ENCODE assay signal across 24 mouse cellular contexts in the genomic region with DNA sequence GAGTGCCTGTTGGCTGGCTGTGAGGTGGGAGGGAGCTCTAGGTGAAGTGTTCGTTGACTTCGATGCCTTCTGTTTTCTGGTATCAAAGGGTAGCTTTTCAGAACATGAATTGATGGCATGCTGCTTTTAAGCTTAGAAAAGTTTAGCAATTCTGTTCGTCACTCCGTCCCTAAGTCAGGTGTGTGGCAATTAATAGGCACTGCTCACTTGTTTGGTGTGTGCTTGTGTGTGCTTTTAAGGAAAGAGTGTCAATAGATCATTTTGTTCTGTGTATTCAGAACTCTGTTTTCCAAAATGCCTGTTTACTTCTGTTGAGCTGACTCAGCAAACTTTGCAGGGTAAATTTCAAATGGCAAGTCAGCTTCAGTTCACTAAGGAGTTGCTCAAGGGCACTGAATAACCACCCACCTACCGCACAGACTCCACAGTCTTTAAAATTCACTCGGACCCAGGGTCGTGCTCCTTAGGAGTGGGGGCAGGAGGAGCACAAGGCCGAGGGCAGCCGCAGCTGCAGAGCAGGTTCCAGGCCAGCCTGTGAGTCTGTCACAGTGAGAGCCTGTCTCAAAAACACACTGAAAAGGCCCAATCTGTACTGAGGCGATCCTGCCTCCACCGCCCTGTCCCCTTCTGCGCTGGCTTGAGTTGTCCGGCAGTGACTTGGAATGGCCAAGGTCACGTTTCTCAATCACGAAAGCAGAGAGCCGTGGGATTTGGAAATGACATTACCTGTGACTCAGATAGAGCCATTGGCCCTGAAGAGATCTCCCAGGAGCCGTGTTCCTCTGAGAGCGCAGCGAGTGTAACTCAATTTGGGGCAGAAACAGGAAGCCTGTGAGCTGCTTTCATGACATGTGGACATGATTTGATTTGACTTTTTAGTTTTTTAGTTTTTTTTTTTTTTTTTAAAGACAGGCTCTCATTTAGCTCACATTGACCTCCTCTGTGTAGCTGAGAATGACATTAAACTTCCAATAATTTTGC. TPM values are rescaled to one million over a fixed set of nuclear protein-coding genes. Genes with fewer than 3 reads are reported as not detected.
DNase-seq lines count a peak whose midpoint lies in the region; ATAC-seq lines count a peak whose summit lies in the region.
"Had no signal": no experiment of that assay in that cellular context is flagged by ENCODE, and none has a peak within 500 bp of the region (broad histone marks: within the 10 kb centered on the region; RNA-seq: fewer than 3 reads in every experiment).

No protein-coding gene starts in this region.

- no peak overlapping the region for H3K4me3 ChIP-seq in embryonic facial prominence, embryonic 13.5 days
- H3K4me3 ChIP-seq in embryonic facial prominence, embryonic 10.5 days = no peak overlapping the region
- peak overlapping the region; percentile 33 for H3K4me3 ChIP-seq in megakaryocyte, embryonic 14.5 days (replicated peaks)
- no peak overlapping the region for H3K4me3 ChIP-seq in liver, embryonic 13.5 days (replicated peaks)
- H3K4me3 ChIP-seq: forebrain, embryonic 12.5 days; gastrocnemius, adult 2 months; heart, embryonic 13.5 days; hindbrain, embryonic 15.5 days; limb, embryonic 13.5 days; myocyte; neural tube, embryonic 15.5 days had no signal

- no peak for ATAC-seq in embryonic facial prominence, embryonic 13.5 days (ENCODE audit: insufficient number of reproducible peaks, insufficient read depth, low FRiP score, low TSS enrichment, low read depth)
- no peak for ATAC-seq in megakaryocyte, adult 5-6 weeks (ENCODE audit: poor library complexity, severe bottlenecking)
- ATAC-seq in liver, embryonic 13.5 days (ENCODE audit: low read depth) = no peak
- ATAC-seq: activated CD4-positive, CD25-positive, alpha-beta regulatory T cell, adult 4 months had no signal

- H3K9me3 ChIP-seq in embryonic facial prominence, embryonic 13.5 days = no peaks in the 10 kb centered on the region
- no peaks in the 10 kb centered on the region for H3K9me3 ChIP-seq in embryonic facial prominence, embryonic 10.5 days
- H3K9me3 ChIP-seq in megakaryocyte, embryonic 14.5 days = no peaks in the 10 kb centered on the region
- no peaks in the 10 kb centered on the region for H3K9me3 ChIP-seq in liver, embryonic 13.5 days (replicated peaks)
- H3K9me3 ChIP-seq: forebrain, embryonic 12.5 days; heart, embryonic 13.5 days; hindbrain, embryonic 15.5 days; limb, embryonic 13.5 days; neural tube, embryonic 15.5 days had no signal

- H3K27ac ChIP-seq in embryonic facial prominence, embryonic 13.5 days = peak overlapping the region; percentile 48; the same call in 1 of the 2 replicates
- H3K27ac ChIP-seq in embryonic facial prominence, embryonic 10.5 days (replicated peaks) = no peak overlapping the region
- H3K27ac ChIP-seq in liver, embryonic 13.5 days = 0 out of 2 replicates have a peak overlapping the region, but pooled peaks have one; percentile 15
- H3K27ac ChIP-seq: forebrain, embryonic 12.5 days; gastrocnemius, adult 2 months; heart, embryonic 13.5 days; hindbrain, embryonic 15.5 days; kidney, postnatal 0 days; limb, embryonic 13.5 days; neural tube, embryonic 15.5 days had no signal

- peak overlapping the region; percentile 40; the same call in 1 of the 2 replicates for H3K9ac ChIP-seq in embryonic facial prominence, embryonic 13.5 days
- 0 out of 2 replicates have a peak overlapping the region, but pooled peaks have one; percentile 4 for H3K9ac ChIP-seq in liver, embryonic 13.5 days
- H3K9ac ChIP-seq: forebrain, embryonic 12.5 days; heart, embryonic 13.5 days; hindbrain, embryonic 15.5 days; limb, embryonic 13.5 days; neural tube, embryonic 15.5 days had no signal

- no peak for DNase-seq in embryonic facial prominence, embryonic 10.5 days (ENCODE audit: low spot score)
- peak; percentile 84 for DNase-seq in adrenal gland, adult 2 months
- no peak for DNase-seq in liver, embryonic 13.5 days
- no peak for DNase-seq in right cerebral cortex, postnatal 25 days
- DNase-seq in cerebellum, postnatal 14 days = no peak
- DNase-seq: cerebellum, adult 11 months; cerebellum, postnatal 36 days; gastrocnemius, adult 2 months; kidney, adult 11 months; lung, adult 2 months; midbrain, embryonic 14.5 days; right cerebral cortex, postnatal 14 days; thymus, adult 2 months had no signal

- WGBS in embryonic facial prominence, embryonic 13.5 days = 83% methylated on average over 19 of the region's 19 CpGs
- 91% methylated on average over 19 of the region's 19 CpGs for WGBS in embryonic facial prominence, embryonic 10.5 days
- WGBS in liver, embryonic 13.5 days (ENCODE audit: insufficient replicate concordance) = 85% methylated on average over 19 of the region's 19 CpGs

- no peaks in the 10 kb centered on the region for H3K27me3 ChIP-seq in embryonic facial prominence, embryonic 13.5 days
- H3K27me3 ChIP-seq in embryonic facial prominence, embryonic 10.5 days (replicated peaks; ENCODE audit: low read depth, poor library complexity, severe bottlenecking) = no peaks in the 10 kb centered on the region
- no peaks in the 10 kb centered on the region for H3K27me3 ChIP-seq in megakaryocyte, embryonic 14.5 days (replicated peaks)
- 0 out of 2 replicates have a peak, but pooled peaks cover 5% of the 10 kb centered on the region for H3K27me3 ChIP-seq in liver, embryonic 13.5 days
- H3K27me3 ChIP-seq: hindbrain, embryonic 15.5 days; limb, embryonic 13.5 days had no signal

- H3K4me1 ChIP-seq in embryonic facial prominence, embryonic 13.5 days = peaks cover 14% of the 10 kb centered on the region; the same call in 1 of the 2 replicates
- H3K4me1 ChIP-seq in embryonic facial prominence, embryonic 10.5 days = peaks cover 7% of the 10 kb centered on the region; the same call in 1 of the 2 replicates
- H3K4me1 ChIP-seq in megakaryocyte, embryonic 14.5 days = peaks cover 55% of the 10 kb centered on the region
- peaks cover 45% of the 10 kb centered on the region for H3K4me1 ChIP-seq in liver, embryonic 13.5 days (replicated peaks)

- peaks cover 18% of the 10 kb centered on the region for H3K36me3 ChIP-seq in embryonic facial prominence, embryonic 13.5 days
- H3K36me3 ChIP-seq in embryonic facial prominence, embryonic 10.5 days (replicated peaks) = peaks cover 27% of the 10 kb centered on the region
- H3K36me3 ChIP-seq in megakaryocyte, embryonic 14.5 days (replicated peaks; ENCODE audit: low read length) = peaks cover 32% of the 10 kb centered on the region
- peaks cover 15% of the 10 kb centered on the region for H3K36me3 ChIP-seq in liver, embryonic 13.5 days

- H3K4me2 ChIP-seq in embryonic facial prominence, embryonic 13.5 days = no peak overlapping the region
- no peak overlapping the region for H3K4me2 ChIP-seq in liver, embryonic 13.5 days
- H3K4me2 ChIP-seq: forebrain, embryonic 12.5 days; heart, embryonic 13.5 days; hindbrain, embryonic 15.5 days; limb, embryonic 13.5 days; neural tube, embryonic 15.5 days had no signal

RNA-seq across cellular contexts. Expression of a gene that starts 2.6 kb away (rescaled TPM):
- polyA plus RNA-seq in embryonic facial prominence, embryonic 13.5 days (2015; fragmentation: Nextera tagmentation; extraction: Ambion mirVana) = 44.8 and 47.1 TPM in 2 replicates
- 53.3 and 54.4 TPM in 2 replicates for polyA plus RNA-seq in embryonic facial prominence, embryonic 10.5 days (2016; fragmentation: Nextera tagmentation; extraction: Ambion mirVana)
- 11.4 TPM in 1 of 2 replicates, not detected in the other for polyA plus RNA-seq in megakaryocyte, embryonic 14.5 days (2012; ENCODE audit: insufficient read depth, low replicate concordance)
- 49.4 and 54.0 TPM in 2 replicates for total RNA-seq in megakaryocyte, adult 5-6 weeks (2015)
- 48.3 and 53.8 TPM in 2 replicates for total RNA-seq in megakaryocyte, adult 5-6 weeks (2017)
- total RNA-seq in adrenal gland, adult 2 months (2021) = 10 to 100 TPM; 33.6 to 43.0 TPM
- 6.6 and 10.2 TPM in 2 replicates for polyA plus RNA-seq in adrenal gland, adult 2 months (2012; rRNA removed)
- 31.6 and 34.4 TPM in 2 replicates for polyA plus RNA-seq in liver, embryonic 13.5 days (2015; fragmentation: Nextera tagmentation; extraction: Ambion mirVana)

RNA-seq across cellular contexts. Expression of a gene that starts 2.7 kb away (rescaled TPM):
- polyA plus RNA-seq in embryonic facial prominence, embryonic 13.5 days (2015; fragmentation: Nextera tagmentation; extraction: Ambion mirVana) = 21.8 and 24.8 TPM in 2 replicates
- polyA plus RNA-seq in embryonic facial prominence, embryonic 10.5 days (2016; fragmentation: Nextera tagmentation; extraction: Ambion mirVana) = 34.2 and 34.8 TPM in 2 replicates
- 16.1 and 48.0 TPM in 2 replicates for polyA plus RNA-seq in megakaryocyte, embryonic 14.5 days (2012; ENCODE audit: insufficient read depth, low replicate concordance)
- total RNA-seq in megakaryocyte, adult 5-6 weeks (2015) = 20.2 and 29.5 TPM in 2 replicates
- 21.3 and 25.7 TPM in 2 replicates for total RNA-seq in megakaryocyte, adult 5-6 weeks (2017)
- total RNA-seq in adrenal gland, adult 2 months (2021) = 100 to 1,000 TPM in 1 of 2 experiments, 10 to 100 TPM in 1; 92.5 to 106 TPM
- polyA plus RNA-seq in adrenal gland, adult 2 months (2012; rRNA removed) = 74.2 and 115 TPM in 2 replicates
- 37.8 and 45.2 TPM in 2 replicates for polyA plus RNA-seq in liver, embryonic 13.5 days (2015; fragmentation: Nextera tagmentation; extraction: Ambion mirVana)

RNA-seq across cellular contexts. Expression of a gene that starts 28.9 kb away (rescaled TPM):
- polyA plus RNA-seq in embryonic facial prominence, embryonic 13.5 days (2015; fragmentation: Nextera tagmentation; extraction: Ambion mirVana) = 38.2 and 43.4 TPM in 2 replicates
- polyA plus RNA-seq in embryonic facial prominence, embryonic 10.5 days (2016; fragmentation: Nextera tagmentation; extraction: Ambion mirVana) = 45.3 and 47.7 TPM in 2 replicates
- 8.4 and 20.3 TPM in 2 replicates for polyA plus RNA-seq in megakaryocyte, embryonic 14.5 days (2012; ENCODE audit: insufficient read depth, low replicate concordance)
- total RNA-seq in megakaryocyte, adult 5-6 weeks (2015) = 101 and 111 TPM in 2 replicates
- 63.9 and 70.8 TPM in 2 replicates for total RNA-seq in megakaryocyte, adult 5-6 weeks (2017)
- total RNA-seq in adrenal gland, adult 2 months (2021) = 10 to 100 TPM; 42.6 to 57.1 TPM
- 35.4 and 41.9 TPM in 2 replicates for polyA plus RNA-seq in adrenal gland, adult 2 months (2012; rRNA removed)
- polyA plus RNA-seq in liver, embryonic 13.5 days (2015; fragmentation: Nextera tagmentation; extraction: Ambion mirVana) = 42.0 and 47.9 TPM in 2 replicates

RNA-seq across cellular contexts. Expression of a gene that starts 41.4 kb away (rescaled TPM):
- polyA plus RNA-seq in embryonic facial prominence, embryonic 13.5 days (2015; fragmentation: Nextera tagmentation; extraction: Ambion mirVana) = 87.3 and 98.5 TPM in 2 replicates
- 52.3 and 55.6 TPM in 2 replicates for polyA plus RNA-seq in embryonic facial prominence, embryonic 10.5 days (2016; fragmentation: Nextera tagmentation; extraction: Ambion mirVana)
- 1.1 and 6.0 TPM in 2 replicates for polyA plus RNA-seq in megakaryocyte, embryonic 14.5 days (2012; ENCODE audit: insufficient read depth, low replicate concordance)
- total RNA-seq in megakaryocyte, adult 5-6 weeks (2015) = 14.9 and 18.5 TPM in 2 replicates
- 8.2 and 12.4 TPM in 2 replicates for total RNA-seq in megakaryocyte, adult 5-6 weeks (2017)
- total RNA-seq in adrenal gland, adult 2 months (2021) = 10 to 100 TPM; 27.5 to 66.2 TPM
- 39.5 and 42.4 TPM in 2 replicates for polyA plus RNA-seq in adrenal gland, adult 2 months (2012; rRNA removed)
- polyA plus RNA-seq in liver, embryonic 13.5 days (2015; fragmentation: Nextera tagmentation; extraction: Ambion mirVana) = 27.2 and 33.5 TPM in 2 replicates
